Mouse (Mus musculus): ENCODE measurements around the gene Vmn1r203. TPM values are rescaled to one million over a fixed set of nuclear protein-coding genes. Genes with fewer than 3 reads are reported as not detected.

The Vmn1r203 gene
- polyA plus RNA-seq (2012; rRNA removed; ENCODE audit: low replicate concordance), result not detected in 2 replicates

GRCm38 (mm10) chr13:22517814-22518213, at the start of gene Vmn1r203:
Gene Vmn1r203, plus strand, starts transcription at chr13:22518114.

DNA sequence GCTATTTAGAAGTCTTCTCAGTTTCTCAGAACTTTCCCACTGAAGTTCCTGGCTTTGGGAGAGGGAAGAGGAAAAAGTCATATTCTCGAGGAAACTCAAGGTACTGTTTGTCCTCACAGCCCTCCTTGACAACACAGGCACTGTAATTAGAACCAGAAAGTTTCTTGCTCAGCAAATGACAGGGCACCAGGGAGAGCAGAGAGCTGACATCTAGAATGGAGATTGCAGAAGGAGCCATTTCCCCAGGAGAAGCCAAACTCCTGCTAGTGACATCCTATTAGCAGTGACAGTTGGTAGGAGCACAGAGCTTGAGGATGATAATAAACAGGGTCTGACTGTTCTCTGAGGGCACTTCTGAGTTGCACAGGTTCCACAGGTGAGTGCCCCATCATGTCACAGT, 46.3 kb upstream of the Vmn1r203 start, which contains the start of gene Vmn1r201:
Gene Vmn1r201, plus strand, starts transcription at position 301 of the 400 bp plus-strand sequence.

GRCm38 (mm10) chr13:22505281-22505680, 12.6 kb upstream of the Vmn1r203 start, which contains the start of gene Vmn1r202:
Gene Vmn1r202, minus strand, starts transcription at chr13:22505381.

GRCm38 (mm10) chr13:22552898-22553297, 35.0 kb downstream of the Vmn1r203 start, which contains the start of gene Vmn1r204:
Gene Vmn1r204, plus strand, starts transcription at chr13:22553198.

Other genes with a start within 250 kb of the Vmn1r203 start
- not detected in 2 replicates for gene Vmn1r195, start 247.6 kb upstream of the Vmn1r203 start, polyA plus RNA-seq (2012; rRNA removed; ENCODE audit: low replicate concordance)
- not detected in 2 replicates for gene Vmn1r196, start 228.2 kb upstream of the Vmn1r203 start, polyA plus RNA-seq (2012; rRNA removed; ENCODE audit: low replicate concordance)
- gene Vmn1r197, start 193.5 kb upstream of the Vmn1r203 start, polyA plus RNA-seq (2012; rRNA removed; ENCODE audit: low replicate concordance), result not detected in 2 replicates
- gene Vmn1r198, start 167.8 kb upstream of the Vmn1r203 start, polyA plus RNA-seq (2012; rRNA removed; ENCODE audit: low replicate concordance), result not detected in 2 replicates
- not detected in 2 replicates for gene Vmn1r199, start 138.3 kb upstream of the Vmn1r203 start, polyA plus RNA-seq (2012; rRNA removed; ENCODE audit: low replicate concordance)
- not detected in 2 replicates for gene Vmn1r200, start 127.7 kb upstream of the Vmn1r203 start, polyA plus RNA-seq (2012; rRNA removed; ENCODE audit: low replicate concordance)
- gene Vmn1r201, start 46.2 kb upstream of the Vmn1r203 start, polyA plus RNA-seq (2012; rRNA removed; ENCODE audit: low replicate concordance), result not detected in 2 replicates
- gene Vmn1r202, start 12.7 kb upstream of the Vmn1r203 start, polyA plus RNA-seq (2012; rRNA removed; ENCODE audit: low replicate concordance), result 0.03 TPM in 1 of 2 replicates, not detected in the other
- not detected in 2 replicates for gene Vmn1r204, start 35.1 kb downstream of the Vmn1r203 start, polyA plus RNA-seq (2012; rRNA removed; ENCODE audit: low replicate concordance)
- not detected in 2 replicates for gene Vmn1r205, start 74.9 kb downstream of the Vmn1r203 start, polyA plus RNA-seq (2012; rRNA removed; ENCODE audit: low replicate concordance)
- gene Vmn1r206, start 106.1 kb downstream of the Vmn1r203 start, polyA plus RNA-seq (2012; rRNA removed; ENCODE audit: low replicate concordance), result not detected in 2 replicates
- gene Vmn1r207-ps, start 211.5 kb downstream of the Vmn1r203 start, polyA plus RNA-seq (2012; rRNA removed; ENCODE audit: low replicate concordance), result not detected in 2 replicates

Data from subcutaneous adipose tissue, adult 2 months (tissue).